Mouse (Mus musculus): ENCODE measurements around the gene Ucp2. TPM values are rescaled to one million over a fixed set of nuclear protein-coding genes. Genes with fewer than 3 reads are reported as not detected.
A peak's percentile ranks its signal among the peaks of the same experiment; 100 is the strongest.

Ucp2 gene
- polyA plus RNA-seq, 1 experiment, result 172 TPM

- peak overlapping the region; percentile 4 for H3K27ac ChIP-seq (ENCODE audit: insufficient read depth, low read depth, low read length)
- no peaks in the 10 kb centered on the region; the same call in 1 of the 2 replicates for H3K4me1 ChIP-seq (ENCODE audit: control insufficient read depth, insufficient read depth, low read length)
- no peaks in the 10 kb centered on the region for H3K27me3 ChIP-seq (replicated peaks; ENCODE audit: control insufficient read depth, insufficient read depth, low read length)
- no peaks in the 10 kb centered on the region for H3K36me3 ChIP-seq (ENCODE audit: control insufficient read depth, insufficient read depth, low read length)
- 8% methylated on average over 36 of the region's 36 CpGs for WGBS
- no peak for DNase-seq
- H3K4me3 ChIP-seq (ENCODE audit: insufficient read depth, low read depth, low read length), result peak overlapping the region; percentile 57
- TF ChIP-seq CTCF (conservative IDR thresholded peaks at IDR 0.05; ENCODE audit: insufficient read depth, insufficient read length, low read depth, low read length), result no peak
- no peak for TF ChIP-seq POLR2A (IDR thresholded peaks at IDR 0.05; ENCODE audit: low read depth, low read length)
Measured at GRCm38 (mm10) chr7:100492391-100493116, 583 bp upstream of the Ucp2 start.

GRCm38 (mm10) chr7:100493484-100494414 is 612 bp downstream of the Ucp2 start:
- TF ChIP-seq POLR2A (IDR thresholded peaks at IDR 0.05; ENCODE audit: low read depth, low read length) (no peak), CTCF (conservative IDR thresholded peaks at IDR 0.05; ENCODE audit: insufficient read depth, insufficient read length, low read depth, low read length) (no peak)

GRCm38 (mm10) chr7:100494415-100494831 is 1.3 kb downstream of the Ucp2 start:
- H3K4me3 ChIP-seq (ENCODE audit: insufficient read depth, low read depth, low read length), result peak overlapping the region; percentile 57
- DNase-seq, result no peak

More at GRCm38 (mm10) chr7:100493484-100494414, 612 bp downstream of the Ucp2 start:
- no peaks in the 10 kb centered on the region; the same call in 1 of the 2 replicates for H3K4me1 ChIP-seq (ENCODE audit: control insufficient read depth, insufficient read depth, low read length)
- peak overlapping the region; percentile 59 for H3K27ac ChIP-seq (ENCODE audit: insufficient read depth, low read depth, low read length)
- H3K36me3 ChIP-seq (ENCODE audit: control insufficient read depth, insufficient read depth, low read length), result no peaks in the 10 kb centered on the region
- no peaks in the 10 kb centered on the region for H3K27me3 ChIP-seq (replicated peaks; ENCODE audit: control insufficient read depth, insufficient read depth, low read length)
- DNase-seq, result peak; percentile 36
- H3K4me3 ChIP-seq (ENCODE audit: insufficient read depth, low read depth, low read length), result peak overlapping the region; percentile 57
- 20% methylated on average over 19 of the region's 19 CpGs for WGBS

GRCm38 (mm10) chr7:100495042-100495441 is 1.9 kb downstream of the Ucp2 start:
- peak; percentile 47 for DNase-seq
- Histone ChIP-seq H3K4me1 (ENCODE audit: control insufficient read depth, insufficient read depth, low read length) (no peaks in the 10 kb centered on the region; the same call in 1 of the 2 replicates), H3K36me3 (ENCODE audit: control insufficient read depth, insufficient read depth, low read length) (no peaks in the 10 kb centered on the region), H3K27me3 (replicated peaks; ENCODE audit: control insufficient read depth, insufficient read depth, low read length) (no peaks in the 10 kb centered on the region), H3K4me3 (ENCODE audit: insufficient read depth, low read depth, low read length) (peak overlapping the region; percentile 29), H3K27ac (ENCODE audit: insufficient read depth, low read depth, low read length) (peak overlapping the region; percentile 58)
- WGBS, result 34% methylated on average over 8 of the region's 8 CpGs
- TF ChIP-seq CTCF (conservative IDR thresholded peaks at IDR 0.05; ENCODE audit: insufficient read depth, insufficient read length, low read depth, low read length), result no peak

More at GRCm38 (mm10) chr7:100494415-100494831, 1.3 kb downstream of the Ucp2 start:
- no peaks in the 10 kb centered on the region for H3K27me3 ChIP-seq (replicated peaks; ENCODE audit: control insufficient read depth, insufficient read depth, low read length)
- H3K36me3 ChIP-seq (ENCODE audit: control insufficient read depth, insufficient read depth, low read length), result no peaks in the 10 kb centered on the region
- TF ChIP-seq CTCF (conservative IDR thresholded peaks at IDR 0.05; ENCODE audit: insufficient read depth, insufficient read length, low read depth, low read length) (no peak), POLR2A (IDR thresholded peaks at IDR 0.05; ENCODE audit: low read depth, low read length) (no peak)
- no peaks in the 10 kb centered on the region; the same call in 1 of the 2 replicates for H3K4me1 ChIP-seq (ENCODE audit: control insufficient read depth, insufficient read depth, low read length)
- peak overlapping the region; percentile 59 for H3K27ac ChIP-seq (ENCODE audit: insufficient read depth, low read depth, low read length)
- WGBS, result 69% methylated on average over 7 of the region's 7 CpGs

- Histone ChIP-seq H3K36me3 (ENCODE audit: control insufficient read depth, insufficient read depth, low read length) (no peaks in the 10 kb centered on the region), H3K27ac (ENCODE audit: insufficient read depth, low read depth, low read length) (peak overlapping the region; percentile 62), H3K4me1 (ENCODE audit: control insufficient read depth, insufficient read depth, low read length) (no peaks in the 10 kb centered on the region; the same call in 1 of the 2 replicates), H3K27me3 (replicated peaks; ENCODE audit: control insufficient read depth, insufficient read depth, low read length) (no peaks in the 10 kb centered on the region), H3K4me3 (ENCODE audit: insufficient read depth, low read depth, low read length) (peak overlapping the region; percentile 29)
- WGBS, result 35% methylated on average over 11 of the region's 11 CpGs
- peak; percentile 73 for DNase-seq
- TF ChIP-seq POLR2A (IDR thresholded peaks at IDR 0.05; ENCODE audit: low read depth, low read length), result no peak
- TF ChIP-seq CTCF (conservative IDR thresholded peaks at IDR 0.05; ENCODE audit: insufficient read depth, insufficient read length, low read depth, low read length), result 0 out of 2 replicates have a peak, but pooled peaks have one; percentile 0
Measured at GRCm38 (mm10) chr7:100495581-100496251, 2.6 kb downstream of the Ucp2 start.

- no peak for DNase-seq
- Histone ChIP-seq H3K27ac (ENCODE audit: insufficient read depth, low read depth, low read length) (peak overlapping the region; percentile 62), H3K36me3 (ENCODE audit: control insufficient read depth, insufficient read depth, low read length) (no peaks in the 10 kb centered on the region), H3K4me3 (ENCODE audit: insufficient read depth, low read depth, low read length) (peak overlapping the region; percentile 17; the same call in 1 of the 2 replicates), H3K4me1 (ENCODE audit: control insufficient read depth, insufficient read depth, low read length) (no peaks in the 10 kb centered on the region; the same call in 1 of the 2 replicates), H3K27me3 (replicated peaks; ENCODE audit: control insufficient read depth, insufficient read depth, low read length) (no peaks in the 10 kb centered on the region)
- TF ChIP-seq POLR2A (IDR thresholded peaks at IDR 0.05; ENCODE audit: low read depth, low read length), result no peak
- no peak for TF ChIP-seq CTCF (conservative IDR thresholded peaks at IDR 0.05; ENCODE audit: insufficient read depth, insufficient read length, low read depth, low read length)
- 65% methylated on average over 6 of the region's 6 CpGs for WGBS
Measured at GRCm38 (mm10) chr7:100496371-100496770, 3.2 kb downstream of the Ucp2 start.
